Mouse (Mus musculus) hindbrain, embryonic 10.5 days (tissue): ENCODE measurements around the gene Ihh. TPM values are rescaled to one million over a fixed set of nuclear protein-coding genes. Genes with fewer than 3 reads are reported as not detected.

Experiments
- DNase-seq: peaks from one replicate; pipeline ENCODE4 v3.0.0-alpha.2; 2017; ENCODE audit warnings: low spot score
- H3K27ac ChIP-seq: fragments of 300-500 bp; sonication (generic); 2 replicates; pipeline ENCODE4 v1.5.1; 2016; ENCODE audit warnings: mild to moderate bottlenecking, moderate library complexity
- H3K27me3 ChIP-seq: fragments of 300-500 bp; sonication (generic); 2 replicates; pipeline ENCODE4 v1.6.1; 2016; ENCODE audit warnings: mild to moderate bottlenecking; ENCODE audit not compliant: poor library complexity, insufficient read depth, severe bottlenecking
- H3K36me3 ChIP-seq: fragments of 300-500 bp; sonication (generic); 2 replicates; pipeline ENCODE4 v1.6.1; 2016; ENCODE audit warnings: mild to moderate bottlenecking, moderate library complexity
- H3K4me1 ChIP-seq: fragments of 300-500 bp; sonication (generic); replicated peaks from 2 replicates; pipeline ENCODE4 v1.6.1; 2016; ENCODE audit warnings: mild to moderate bottlenecking
- H3K4me3 ChIP-seq: fragments of 300-500 bp; sonication (generic); 2 replicates; pipeline ENCODE4 v1.5.1; 2016; ENCODE audit warnings: mild to moderate bottlenecking, moderate library complexity
- H3K9me3 ChIP-seq: fragments of 300-500 bp; sonication (generic); 2 replicates; pipeline ENCODE4 v1.6.1; 2016; ENCODE audit warnings: mild to moderate bottlenecking, moderate library complexity
- WGBS: fragments of 180-500 bp; shearing (Covaris S2); methylation state at CpG from one replicate; pipeline ENCODE4 v1.1.7; 2016; 5-methylcytosine and 5-hydroxymethylcytosine counted together
- polyA plus RNA-seq: library from polyadenylated mRNA; unstranded; fragments of >200 nt; fragmentation: Nextera tagmentation; extraction: Ambion mirVana; gene quantifications from 2 replicates; pipeline ENCODE4 v1.2.1, GENCODE M21; 2016

Gene Ihh
- polyA plus RNA-seq, 1 experiment from 2014 or later, result 0.12 TPM

- 77% methylated on average over 5 of the region's 5 CpGs for WGBS
Observed at GRCm38 (mm10) chr1:74962126-74962852, 10.8 kb upstream of the Ihh start.

GRCm38 (mm10) chr1:74961722-74962121 lies 10.2 kb upstream of the Ihh start:
- Histone ChIP-seq H3K9me3 (no peaks in the 10 kb centered on the region), H3K27me3 (peaks cover 48% of the 10 kb centered on the region), H3K4me3 (no peak overlapping the region), H3K4me1 (peaks cover 8% of the 10 kb centered on the region), H3K27ac (no peak overlapping the region), H3K36me3 (no peaks in the 10 kb centered on the region)
- DNase-seq, result no peak
- 90% methylated on average over 7 of the region's 7 CpGs for WGBS

More at GRCm38 (mm10) chr1:74962126-74962852, 10.8 kb upstream of the Ihh start:
- Histone ChIP-seq H3K27me3 (peaks cover 43% of the 10 kb centered on the region), H3K4me3 (no peak overlapping the region), H3K27ac (no peak overlapping the region), H3K4me1 (peaks cover 8% of the 10 kb centered on the region), H3K9me3 (no peaks in the 10 kb centered on the region), H3K36me3 (no peaks in the 10 kb centered on the region)
- DNase-seq, result no peak

GRCm38 (mm10) chr1:74960059-74960458 lies 8.6 kb upstream of the Ihh start:
- no peaks in the 10 kb centered on the region for H3K9me3 ChIP-seq
- H3K4me1 ChIP-seq, result peaks cover 6% of the 10 kb centered on the region
- 93% methylated on average over 7 of the region's 7 CpGs for WGBS
- no peaks in the 10 kb centered on the region for H3K36me3 ChIP-seq
- DNase-seq, result no peak
- H3K27me3 ChIP-seq, result peaks cover 61% of the 10 kb centered on the region
- no peak overlapping the region for H3K4me3 ChIP-seq
- no peak overlapping the region for H3K27ac ChIP-seq

- 1% methylated on average over 84 of the region's 84 CpGs for WGBS
- no peak overlapping the region for H3K27ac ChIP-seq
- H3K36me3 ChIP-seq, result no peaks in the 10 kb centered on the region
- H3K4me3 ChIP-seq, result peak overlapping the region; percentile 51
- peaks cover 98% of the 10 kb centered on the region for H3K27me3 ChIP-seq
- peak; percentile 49 for DNase-seq
- no peaks in the 10 kb centered on the region for H3K9me3 ChIP-seq
- H3K4me1 ChIP-seq, result peaks cover 45% of the 10 kb centered on the region
Observed at GRCm38 (mm10) chr1:74950576-74951490, 639 bp downstream of the Ihh start.

- Histone ChIP-seq H3K27ac (no peak overlapping the region), H3K4me1 (peaks cover 45% of the 10 kb centered on the region), H3K9me3 (no peaks in the 10 kb centered on the region), H3K27me3 (peaks cover 99% of the 10 kb centered on the region), H3K4me3 (peak overlapping the region; percentile 51; the same call in 1 of the 2 replicates), H3K36me3 (no peaks in the 10 kb centered on the region)
- 1% methylated on average over 16 of the region's 16 CpGs for WGBS
- DNase-seq, result no peak
Observed at GRCm38 (mm10) chr1:74950066-74950465, 1.4 kb downstream of the Ihh start.

GRCm38 (mm10) chr1:74949666-74950050 lies 1.8 kb downstream of the Ihh start:
- DNase-seq, result peak; percentile 28
- Histone ChIP-seq H3K4me3 (0 out of 2 replicates have a peak overlapping the region, but pooled peaks have one; percentile 0), H3K27ac (no peak overlapping the region), H3K36me3 (no peaks in the 10 kb centered on the region), H3K9me3 (no peaks in the 10 kb centered on the region), H3K4me1 (peaks cover 45% of the 10 kb centered on the region), H3K27me3 (peaks cover 99% of the 10 kb centered on the region)
- 4% methylated on average over 24 of the region's 24 CpGs for WGBS

GRCm38 (mm10) chr1:74948784-74949665 lies 2.4 kb downstream of the Ihh start:
- 2% methylated on average over 20 of the region's 20 CpGs for WGBS
- H3K36me3 ChIP-seq, result no peaks in the 10 kb centered on the region
- peaks cover 45% of the 10 kb centered on the region for H3K4me1 ChIP-seq
- no peak overlapping the region for H3K27ac ChIP-seq
- H3K27me3 ChIP-seq, result peaks cover 94% of the 10 kb centered on the region
- H3K4me3 ChIP-seq, result peak overlapping the region; percentile 47
- no peaks in the 10 kb centered on the region for H3K9me3 ChIP-seq
- DNase-seq, result peak; percentile 67

GRCm38 (mm10) chr1:74947986-74948670 lies 3.3 kb downstream of the Ihh start:
- no peaks in the 10 kb centered on the region for H3K36me3 ChIP-seq
- peaks cover 45% of the 10 kb centered on the region for H3K4me1 ChIP-seq
- H3K27me3 ChIP-seq, result peaks cover 85% of the 10 kb centered on the region
- 3% methylated on average over 41 of the region's 41 CpGs for WGBS
- no peaks in the 10 kb centered on the region for H3K9me3 ChIP-seq
- H3K27ac ChIP-seq, result no peak overlapping the region
- H3K4me3 ChIP-seq, result peak overlapping the region; percentile 47
- peak; percentile 54 for DNase-seq

GRCm38 (mm10) chr1:74941651-74942360 lies 9.7 kb downstream of the Ihh start:
- Histone ChIP-seq H3K36me3 (no peaks in the 10 kb centered on the region), H3K4me1 (no peaks in the 10 kb centered on the region; the same call in 1 of the 2 replicates), H3K27me3 (peaks cover 47% of the 10 kb centered on the region), H3K27ac (no peak overlapping the region), H3K9me3 (no peaks in the 10 kb centered on the region), H3K4me3 (no peak overlapping the region)
- WGBS, result 55% methylated on average over 12 of the region's 12 CpGs
- DNase-seq, result no peak

- Histone ChIP-seq H3K27me3 (peaks cover 39% of the 10 kb centered on the region), H3K9me3 (no peaks in the 10 kb centered on the region), H3K36me3 (no peaks in the 10 kb centered on the region), H3K4me3 (no peak overlapping the region), H3K4me1 (no peaks in the 10 kb centered on the region; the same call in 1 of the 2 replicates), H3K27ac (no peak overlapping the region)
- 8% methylated on average over 3 of the region's 3 CpGs for WGBS
- DNase-seq, result no peak
Observed at GRCm38 (mm10) chr1:74939762-74940161, 11.7 kb downstream of the Ihh start.

- WGBS, result 47% methylated on average over 12 of the region's 12 CpGs
- H3K4me3 ChIP-seq, result no peak overlapping the region
- no peaks in the 10 kb centered on the region for H3K4me1 ChIP-seq
- H3K27ac ChIP-seq, result no peak overlapping the region
- peaks cover 39% of the 10 kb centered on the region for H3K27me3 ChIP-seq
- no peak for DNase-seq
- no peaks in the 10 kb centered on the region for H3K36me3 ChIP-seq
- no peaks in the 10 kb centered on the region for H3K9me3 ChIP-seq
Observed at GRCm38 (mm10) chr1:74936221-74936830, 15.1 kb downstream of the Ihh start.
